Mouse (Mus musculus): ENCODE results near the gene Galnt15.
A peak's percentile ranks its signal among the peaks of the same experiment; 100 is the strongest.

Galnt15 gene

DNA sequence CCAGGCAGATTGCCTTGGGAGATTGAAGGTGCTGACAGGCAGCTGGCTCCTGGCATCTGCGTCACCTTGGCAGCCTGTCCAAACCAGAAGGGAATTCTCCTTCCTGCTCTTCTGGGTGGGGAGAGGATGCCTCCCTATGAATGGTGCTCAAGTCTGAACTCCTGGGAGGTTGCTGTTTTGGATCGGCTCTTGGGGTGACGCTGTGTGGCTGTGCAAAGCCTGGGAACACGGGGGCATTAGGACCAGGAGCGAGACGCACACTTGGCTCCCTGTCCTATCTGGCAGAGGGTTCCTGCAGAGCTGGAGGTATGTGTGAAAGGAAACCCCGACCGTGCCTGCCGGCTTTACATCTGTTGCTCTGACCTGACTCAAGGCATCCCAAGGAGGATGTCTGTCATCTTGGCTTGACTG lies at the start of gene Galnt15:
TSS of gene Galnt15 (plus strand) at position 309 of the 411 bp plus-strand sequence.
- peak; percentile 44 for DNase-seq (ENCODE audit: low spot score)

GRCm38 (mm10) chr14:31994021-31994420 lies 34.8 kb upstream of the Galnt15 start:
- DNase-seq (ENCODE audit: low spot score) = no peak

DNA sequence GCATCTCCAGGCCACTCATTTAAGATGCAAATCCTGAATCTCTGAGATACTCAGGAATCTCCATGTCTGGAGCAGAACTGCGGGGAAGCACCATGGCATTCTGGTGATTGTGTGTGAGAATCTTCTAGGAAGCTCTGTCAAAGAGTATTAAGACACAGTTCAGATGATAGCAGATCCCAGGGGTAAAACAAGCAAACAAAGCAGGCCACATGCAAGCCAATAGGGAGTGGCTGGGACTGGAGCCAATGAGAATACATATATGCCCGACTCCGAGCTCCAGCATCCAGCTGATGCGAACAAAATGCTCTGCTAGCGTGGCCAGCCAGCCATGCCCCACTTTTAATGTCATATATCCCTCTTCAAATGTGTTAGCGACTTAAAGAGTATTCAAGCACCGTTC lies 27.8 kb upstream of the Galnt15 start:
- no peak for DNase-seq (ENCODE audit: low spot score)

DNA sequence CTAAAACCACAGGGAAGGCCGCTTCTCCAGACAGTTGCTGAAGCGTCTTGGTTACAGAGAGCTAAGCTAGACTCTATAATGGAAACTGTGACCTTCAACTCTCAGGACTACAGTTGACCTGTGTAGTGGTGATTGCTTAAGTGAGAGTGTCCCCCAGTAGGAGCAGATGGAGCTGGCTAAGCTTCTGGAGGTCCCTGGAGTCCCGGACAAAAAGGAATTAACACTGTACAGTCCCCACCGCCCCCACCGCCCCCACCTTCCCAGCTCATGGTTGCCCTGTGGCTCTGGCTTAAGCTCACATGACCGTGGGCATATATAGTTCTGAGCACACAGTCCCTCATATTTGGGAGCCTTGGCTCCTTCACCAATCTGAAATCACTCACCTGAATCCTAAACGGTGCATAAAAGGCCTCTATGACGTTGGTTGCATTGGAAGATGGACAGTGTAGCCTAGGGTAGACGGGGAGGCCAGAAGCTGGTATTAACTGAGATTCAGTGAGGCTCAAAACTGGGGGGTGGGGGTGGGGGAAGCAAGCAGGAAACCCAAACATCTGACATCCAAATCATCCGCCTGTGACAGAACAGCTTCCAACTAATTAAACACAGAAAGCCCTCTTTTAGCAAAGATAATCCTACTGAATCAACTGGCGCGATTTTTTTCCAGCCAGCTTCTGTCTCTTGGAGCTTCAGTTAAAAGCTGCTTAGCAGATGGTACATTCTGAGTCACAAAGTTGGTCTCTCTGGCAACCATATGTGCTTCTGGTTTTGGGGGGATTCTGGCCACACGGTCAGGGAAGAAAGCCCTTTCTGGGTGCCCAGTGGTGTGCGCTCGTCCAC lies 26.1 kb upstream of the Galnt15 start:
- DNase-seq (ENCODE audit: low spot score) = no peak

- no peak for DNase-seq (ENCODE audit: low spot score)
These were observed 24.7 kb upstream of the Galnt15 start for GRCm38 (mm10) chr14:32003904-32004596.

DNA sequence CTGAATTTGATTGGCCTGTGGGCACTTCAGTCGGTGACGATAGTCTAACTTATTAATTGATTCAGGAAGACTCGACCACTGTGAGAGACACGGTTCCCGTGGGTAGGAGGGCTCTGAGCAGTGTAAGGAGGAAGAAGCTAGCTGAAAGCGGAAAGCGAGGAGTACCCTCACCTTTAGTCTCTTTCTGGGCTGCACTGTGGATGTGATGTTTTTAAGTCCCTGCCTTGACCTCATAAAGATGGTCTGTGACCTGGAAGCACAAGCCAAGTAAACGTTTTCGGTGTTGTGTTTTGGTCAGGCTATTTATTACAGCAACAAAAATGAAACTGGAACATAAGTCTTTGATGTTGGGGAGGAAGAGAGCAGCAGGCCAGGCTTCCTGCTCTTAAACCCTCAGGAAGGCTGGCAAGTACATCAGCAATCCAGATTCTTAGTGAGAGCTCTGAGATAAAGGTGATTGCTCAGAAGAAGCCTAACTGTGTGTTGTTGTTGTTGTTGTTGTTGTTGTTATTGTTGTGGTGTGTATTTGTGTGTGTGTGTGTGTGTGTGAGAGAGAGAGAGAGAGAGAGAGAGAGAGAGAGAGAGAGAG lies 23.0 kb upstream of the Galnt15 start:
- DNase-seq (ENCODE audit: low spot score) = peak; percentile 22

GRCm38 (mm10) chr14:32007654-32008335 lies 21.0 kb upstream of the Galnt15 start:
- DNase-seq (ENCODE audit: low spot score) = no peak

DNA sequence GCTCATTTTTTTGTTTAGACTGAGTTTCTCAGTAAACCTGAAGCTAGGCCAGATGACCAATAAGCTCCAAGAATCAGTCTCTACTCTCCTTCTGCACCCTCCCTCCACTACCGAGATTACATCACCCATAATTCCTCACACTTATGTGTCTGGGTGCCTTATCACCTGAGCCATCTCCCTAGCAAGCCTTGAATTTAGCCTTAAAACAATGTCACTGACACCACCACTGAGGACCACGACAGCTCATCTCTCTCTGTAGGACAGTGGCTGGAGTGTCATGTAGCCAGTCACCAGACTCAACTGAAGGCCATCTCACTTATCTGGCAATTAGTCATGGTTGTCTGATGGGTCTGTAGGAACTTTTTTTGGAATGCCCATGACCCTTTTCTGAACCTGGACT lies 19.1 kb upstream of the Galnt15 start:
- no peak for DNase-seq (ENCODE audit: low spot score)

DNA sequence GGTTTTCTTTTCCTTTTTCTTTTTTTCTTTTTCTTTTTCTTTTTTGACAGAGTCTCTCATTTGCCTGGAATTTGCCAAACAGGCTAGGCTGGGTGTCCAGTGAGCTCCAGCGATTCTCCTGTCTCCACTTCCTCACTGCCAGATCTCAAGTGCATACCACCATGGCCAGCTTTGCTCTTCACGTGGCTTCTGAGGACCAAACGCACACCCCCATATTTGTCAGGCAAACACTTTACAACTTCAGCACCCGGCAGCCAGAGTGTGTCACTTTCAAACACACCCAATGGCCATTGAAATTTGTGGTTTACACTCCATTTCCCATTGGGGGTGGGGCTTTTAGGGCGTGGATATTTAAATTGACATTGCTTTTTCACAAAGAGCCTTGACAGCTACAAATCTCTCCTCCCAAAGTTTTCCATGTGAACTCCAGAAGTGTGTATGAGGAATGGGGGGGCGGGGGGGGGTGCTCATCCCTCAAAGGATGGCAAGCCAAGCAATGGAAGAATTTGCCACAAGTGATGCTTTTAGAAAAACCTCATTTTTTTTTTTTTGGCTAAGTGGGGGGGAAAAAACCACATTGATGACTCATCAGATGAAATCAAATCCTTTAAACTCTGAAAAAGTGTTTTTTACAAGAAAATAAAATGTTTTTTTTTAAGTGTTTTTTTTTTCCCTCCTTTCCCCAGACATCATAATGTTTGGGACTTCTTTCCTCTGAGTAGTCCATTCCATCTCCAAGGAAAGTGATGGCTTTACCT lies 17.1 kb upstream of the Galnt15 start:
- DNase-seq (ENCODE audit: low spot score) = no peak

GRCm38 (mm10) chr14:32015131-32015770 lies 13.5 kb upstream of the Galnt15 start:
- peak; percentile 72 for DNase-seq (ENCODE audit: low spot score)

DNA sequence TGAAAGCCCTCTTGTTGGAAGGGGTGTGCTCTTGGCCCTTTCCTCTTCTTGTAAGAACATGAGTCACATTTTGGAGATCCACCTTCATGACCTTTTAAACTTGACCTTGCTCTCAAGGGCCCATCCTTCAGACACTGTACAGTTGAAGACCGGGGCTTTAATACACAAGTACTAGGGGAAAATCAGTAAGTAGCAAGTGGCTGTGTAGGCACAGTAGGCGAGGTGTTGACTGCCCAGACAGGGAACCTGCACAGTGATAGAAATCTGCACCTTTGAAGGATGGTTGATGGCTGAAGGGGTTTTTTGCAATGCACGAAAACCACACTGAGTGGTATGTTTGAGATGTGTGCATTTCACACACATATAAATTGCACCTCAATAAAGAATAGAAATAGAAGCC lies 12.3 kb upstream of the Galnt15 start:
- DNase-seq (ENCODE audit: low spot score) = no peak

DNA sequence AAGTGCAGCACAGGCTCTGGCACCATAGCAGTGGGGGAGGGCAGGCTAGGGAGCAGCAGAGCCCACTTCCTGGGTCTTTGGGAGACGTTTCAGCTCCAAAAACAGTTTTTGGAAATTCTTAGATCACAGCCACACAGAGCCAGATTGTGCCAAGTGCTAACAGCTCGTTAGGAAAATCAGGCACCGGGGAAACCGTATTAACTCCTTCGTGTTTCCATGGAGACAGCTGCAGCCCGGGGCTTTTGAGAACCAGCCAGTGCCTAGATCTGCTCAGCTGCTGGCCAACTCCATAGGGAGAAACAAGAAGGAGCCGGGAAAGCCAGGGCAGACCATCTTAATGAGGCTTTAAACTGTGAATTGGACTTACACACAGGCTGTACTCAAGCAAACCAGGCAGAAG lies 11.9 kb upstream of the Galnt15 start:
- no peak for DNase-seq (ENCODE audit: low spot score)

DNA sequence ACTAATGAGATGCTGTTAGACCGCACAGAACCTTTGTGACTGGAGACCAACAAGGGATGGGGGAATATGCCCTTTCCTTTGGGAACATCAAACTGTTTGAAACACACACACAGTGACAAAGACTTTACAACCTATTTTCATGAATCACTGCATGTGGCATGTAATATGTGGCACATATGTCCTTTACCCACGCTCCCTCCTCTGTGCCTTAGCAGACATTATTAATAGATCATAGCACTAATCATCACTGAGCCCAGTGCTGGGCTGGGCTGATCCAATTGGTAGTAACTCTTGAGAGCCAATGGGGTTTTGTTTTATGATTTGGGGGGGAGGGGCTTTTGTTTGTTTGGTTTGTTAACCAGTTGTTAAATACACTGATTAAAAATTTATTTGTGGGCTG lies 11.3 kb upstream of the Galnt15 start:
- DNase-seq (ENCODE audit: low spot score) = no peak

- DNase-seq (ENCODE audit: low spot score) = no peak
These were observed 9.7 kb upstream of the Galnt15 start for GRCm38 (mm10) chr14:32019091-32019490.

- DNase-seq (ENCODE audit: low spot score) = no peak
These were observed 6.8 kb upstream of the Galnt15 start for GRCm38 (mm10) chr14:32021967-32022366.

DNA sequence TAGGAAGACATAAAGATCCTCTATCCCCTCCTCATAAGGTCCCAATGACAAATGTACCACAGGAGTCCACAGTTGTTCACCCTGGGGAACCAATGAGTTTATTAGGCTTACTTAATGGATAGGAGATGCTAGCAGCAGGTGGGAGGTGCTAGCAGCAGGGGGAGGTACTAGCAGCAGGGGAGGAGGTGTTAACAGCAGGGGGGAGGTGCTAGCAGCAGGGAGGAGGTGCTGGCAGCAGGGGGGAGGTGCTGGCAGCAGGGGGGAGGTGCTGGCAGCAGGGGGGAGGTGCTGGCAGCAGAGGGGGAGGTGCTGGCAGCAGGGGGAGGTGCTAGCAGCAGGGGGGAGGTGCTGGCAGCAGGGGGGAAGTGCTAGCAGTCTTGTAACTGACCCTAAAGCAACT lies 6.3 kb upstream of the Galnt15 start:
- DNase-seq (ENCODE audit: low spot score) = no peak

DNA sequence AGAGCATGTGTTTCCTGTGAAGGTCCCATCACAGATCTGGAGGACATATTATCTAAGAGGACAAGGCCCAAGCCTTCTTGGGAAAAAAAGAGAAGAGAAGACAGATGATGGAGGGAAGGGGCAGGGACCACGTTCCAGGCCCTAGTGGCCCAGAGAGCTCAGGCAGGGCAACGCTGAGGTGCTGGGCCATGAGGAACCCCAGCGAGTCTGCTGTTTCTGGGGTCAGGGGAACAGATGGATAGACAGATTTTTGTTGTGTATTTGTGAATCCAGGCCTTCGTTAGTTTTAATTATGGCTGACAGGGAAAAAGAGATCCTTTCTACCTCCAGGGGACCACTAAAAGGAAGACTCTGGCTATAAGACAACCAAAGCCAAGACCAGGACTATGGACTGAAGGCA lies 4.9 kb upstream of the Galnt15 start:
- DNase-seq (ENCODE audit: low spot score) = no peak

DNA sequence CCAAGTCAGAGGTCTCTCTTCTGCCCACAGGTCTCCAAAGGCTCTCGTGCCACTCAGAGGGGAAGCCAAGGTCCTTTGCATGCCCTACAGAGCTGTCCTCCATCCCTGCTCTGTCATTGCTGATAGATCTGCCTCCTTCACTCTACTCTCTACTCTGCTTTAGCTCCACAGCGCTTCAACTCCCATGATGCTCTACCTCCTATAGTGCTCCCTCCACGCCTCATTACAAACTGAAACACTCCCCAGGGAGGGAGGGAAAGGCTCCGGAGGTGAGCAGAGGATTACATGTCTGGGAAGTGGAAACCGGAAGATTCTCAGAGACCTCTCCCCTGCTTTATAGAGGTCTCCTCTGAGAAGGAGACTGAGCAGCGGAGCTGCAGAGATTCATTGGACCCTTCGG lies 1.6 kb upstream of the Galnt15 start:
- DNase-seq (ENCODE audit: low spot score) = no peak

- no peak for DNase-seq (ENCODE audit: low spot score)
These were observed 713 bp downstream of the Galnt15 start for GRCm38 (mm10) chr14:32029411-32029992.

DNA sequence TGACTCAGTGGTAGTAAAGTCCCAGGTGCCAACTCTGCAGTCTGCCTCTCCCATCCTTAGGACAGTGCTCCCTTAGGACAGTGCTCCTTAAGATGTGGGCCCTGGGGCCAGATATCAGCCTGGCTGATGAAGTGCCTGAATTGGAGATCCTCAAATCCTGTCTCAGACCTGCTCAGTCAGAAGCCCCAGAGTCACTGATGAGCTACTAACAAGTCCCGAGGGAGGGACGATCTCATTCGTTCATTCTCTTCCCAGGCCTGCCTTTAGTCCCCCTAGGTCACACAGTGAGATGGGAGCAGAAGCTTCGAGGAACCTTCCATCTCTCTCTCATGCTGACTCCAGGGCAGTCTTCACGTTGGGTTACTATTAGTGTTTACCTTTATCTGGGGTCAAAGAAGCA lies 1.3 kb downstream of the Galnt15 start:
- DNase-seq (ENCODE audit: low spot score) = no peak

GRCm38 (mm10) chr14:32032522-32032921 lies 3.7 kb downstream of the Galnt15 start:
- DNase-seq (ENCODE audit: low spot score) = peak; percentile 79

Measured in adipocyte (in vitro differentiated cells).